Mouse (Mus musculus) heart, embryonic 10.5 days (tissue): ENCODE measurements around the gene Syt15. TPM values are rescaled to one million over a fixed set of nuclear protein-coding genes. Genes with fewer than 3 reads are reported as not detected.
A peak's percentile ranks its signal among the peaks of the same experiment; 100 is the strongest.

ENCODE experiments used
- DNase-seq: peaks from one replicate; pipeline ENCODE4 v3.0.0-alpha.2; 2017; ENCODE audit warnings: low spot score
- H3K27ac ChIP-seq: fragments of 300-500 bp; sonication (generic); 2 replicates; pipeline ENCODE4 v1.5.1; 2016; ENCODE audit warnings: mild to moderate bottlenecking
- H3K27me3 ChIP-seq: fragments of 300-500 bp; sonication (generic); 2 replicates; pipeline ENCODE4 v1.6.1; 2016; ENCODE audit warnings: mild to moderate bottlenecking; ENCODE audit not compliant: poor library complexity, insufficient read depth, severe bottlenecking
- H3K36me3 ChIP-seq: fragments of 300-500 bp; sonication (generic); 2 replicates; pipeline ENCODE4 v1.6.1; 2016; ENCODE audit warnings: mild to moderate bottlenecking, moderate library complexity
- H3K4me1 ChIP-seq: fragments of 300-500 bp; sonication (generic); 2 replicates; pipeline ENCODE4 v1.6.1; 2016; ENCODE audit warnings: mild to moderate bottlenecking
- H3K4me3 ChIP-seq: fragments of 300-500 bp; sonication (generic); 2 replicates; pipeline ENCODE4 v1.5.1; 2016; ENCODE audit warnings: mild to moderate bottlenecking, moderate library complexity
- H3K9me3 ChIP-seq: fragments of 300-500 bp; sonication (generic); 2 replicates; pipeline ENCODE4 v1.6.1; 2016; ENCODE audit warnings: mild to moderate bottlenecking, moderate library complexity
- WGBS: fragments of 180-500 bp; shearing (Covaris S2); methylation state at CpG from one replicate; pipeline ENCODE4 v1.1.7; 2016; 5-methylcytosine and 5-hydroxymethylcytosine counted together
- polyA plus RNA-seq: library from polyadenylated mRNA; unstranded; fragments of >200 nt; fragmentation: Nextera tagmentation; extraction: Ambion mirVana; gene quantifications from 2 replicates; pipeline ENCODE4 v1.2.1, GENCODE M21; 2016

The Syt15 gene
- 0.29 and 0.52 TPM in 2 replicates for polyA plus RNA-seq

GRCm38 (mm10) chr14:34219295-34219694 lies at the start of gene Syt15:
Syt15 (plus strand) TSS chr14:34219595.
- no peak for DNase-seq
- H3K9me3 ChIP-seq: no peaks in the 10 kb centered on the region
- peak within 1 kb of the TSS; percentile 59 for H3K27ac ChIP-seq
- 56% methylated on average over 6 of the region's 6 CpGs for WGBS
- H3K36me3 ChIP-seq: no peaks in the 10 kb centered on the region
- H3K27me3 ChIP-seq: peaks cover 65% of the 10 kb centered on the region
- peak within 1 kb of the TSS; percentile 55 for H3K4me3 ChIP-seq
- H3K4me1 ChIP-seq: peaks cover 8% of the 10 kb centered on the region

- H3K4me1 ChIP-seq: no peaks in the 10 kb centered on the region; the same call in 1 of the 2 replicates
- 50% methylated on average over 3 of the region's 3 CpGs for WGBS
- no peaks in the 10 kb centered on the region for H3K27me3 ChIP-seq
- no peak for DNase-seq
- H3K4me3 ChIP-seq: no peak overlapping the region
- H3K36me3 ChIP-seq: no peaks in the 10 kb centered on the region
- no peak overlapping the region for H3K27ac ChIP-seq
- H3K9me3 ChIP-seq: no peaks in the 10 kb centered on the region
Observed at GRCm38 (mm10) chr14:34171107-34171506, 48.3 kb upstream of the Syt15 start.

GRCm38 (mm10) chr14:34179351-34179750 lies 40.0 kb upstream of the Syt15 start:
- Histone ChIP-seq H3K27ac (no peak overlapping the region), H3K4me1 (no peaks in the 10 kb centered on the region), H3K27me3 (no peaks in the 10 kb centered on the region), H3K4me3 (no peak overlapping the region), H3K36me3 (no peaks in the 10 kb centered on the region), H3K9me3 (0 out of 2 replicates have a peak, but pooled peaks cover 3% of the 10 kb centered on the region)
- no peak for DNase-seq
- WGBS: 74% methylated on average over 3 of the region's 3 CpGs

GRCm38 (mm10) chr14:34183101-34183500 lies 36.3 kb upstream of the Syt15 start:
- Histone ChIP-seq H3K9me3 (0 out of 2 replicates have a peak, but pooled peaks cover 3% of the 10 kb centered on the region), H3K36me3 (no peaks in the 10 kb centered on the region), H3K4me1 (no peaks in the 10 kb centered on the region), H3K27me3 (0 out of 2 replicates have a peak, but pooled peaks cover 3% of the 10 kb centered on the region), H3K4me3 (no peak overlapping the region), H3K27ac (no peak overlapping the region)
- WGBS: 61% methylated on average over 1 of the region's 1 CpGs
- no peak for DNase-seq

- Histone ChIP-seq H3K36me3 (no peaks in the 10 kb centered on the region), H3K27me3 (0 out of 2 replicates have a peak, but pooled peaks cover 9% of the 10 kb centered on the region), H3K27ac (no peak overlapping the region), H3K4me3 (no peak overlapping the region), H3K9me3 (no peaks in the 10 kb centered on the region), H3K4me1 (peaks cover 12% of the 10 kb centered on the region; the same call in 1 of the 2 replicates)
- WGBS: 67% methylated on average over 5 of the region's 5 CpGs
- DNase-seq: no peak
Observed at GRCm38 (mm10) chr14:34188629-34189028, 30.8 kb upstream of the Syt15 start.

GRCm38 (mm10) chr14:34190361-34190760 lies 29.0 kb upstream of the Syt15 start:
- no peaks in the 10 kb centered on the region for H3K9me3 ChIP-seq
- H3K27me3 ChIP-seq: peaks cover 22% of the 10 kb centered on the region; the same call in 1 of the 2 replicates
- WGBS: 62% methylated on average over 7 of the region's 7 CpGs
- peak overlapping the region; percentile 29; the same call in 1 of the 2 replicates for H3K27ac ChIP-seq
- peaks cover 12% of the 10 kb centered on the region; the same call in 1 of the 2 replicates for H3K4me1 ChIP-seq
- no peaks in the 10 kb centered on the region for H3K36me3 ChIP-seq
- DNase-seq: peak; percentile 88
- no peak overlapping the region for H3K4me3 ChIP-seq

- Histone ChIP-seq H3K4me3 (no peak overlapping the region), H3K27me3 (peaks cover 26% of the 10 kb centered on the region; the same call in 1 of the 2 replicates), H3K4me1 (peaks cover 28% of the 10 kb centered on the region), H3K36me3 (no peaks in the 10 kb centered on the region), H3K9me3 (no peaks in the 10 kb centered on the region), H3K27ac (no peak overlapping the region)
- WGBS: 74% methylated on average over 4 of the region's 4 CpGs
- DNase-seq: no peak
Observed at GRCm38 (mm10) chr14:34193879-34194278, 25.5 kb upstream of the Syt15 start.

GRCm38 (mm10) chr14:34195466-34195865 lies 23.9 kb upstream of the Syt15 start:
- Histone ChIP-seq H3K36me3 (no peaks in the 10 kb centered on the region), H3K4me1 (peaks cover 29% of the 10 kb centered on the region), H3K27ac (no peak overlapping the region), H3K4me3 (no peak overlapping the region), H3K9me3 (no peaks in the 10 kb centered on the region), H3K27me3 (peaks cover 42% of the 10 kb centered on the region)
- no peak for DNase-seq
- 86% methylated on average over 15 of the region's 15 CpGs for WGBS

GRCm38 (mm10) chr14:34196706-34197105 lies 22.7 kb upstream of the Syt15 start:
- Histone ChIP-seq H3K36me3 (no peaks in the 10 kb centered on the region), H3K4me3 (no peak overlapping the region), H3K9me3 (no peaks in the 10 kb centered on the region), H3K27me3 (peaks cover 51% of the 10 kb centered on the region), H3K27ac (no peak overlapping the region), H3K4me1 (peaks cover 41% of the 10 kb centered on the region)
- DNase-seq: no peak
- WGBS: 53% methylated on average over 4 of the region's 4 CpGs

GRCm38 (mm10) chr14:34200738-34201230 lies 18.6 kb upstream of the Syt15 start:
- peaks cover 48% of the 10 kb centered on the region for H3K27me3 ChIP-seq
- no peaks in the 10 kb centered on the region for H3K9me3 ChIP-seq
- peak overlapping the region; percentile 84 for H3K4me3 ChIP-seq
- no peak for DNase-seq
- peak overlapping the region; percentile 59 for H3K27ac ChIP-seq
- peaks cover 29% of the 10 kb centered on the region for H3K4me1 ChIP-seq
- no peaks in the 10 kb centered on the region for H3K36me3 ChIP-seq
- WGBS: 5% methylated on average over 19 of the region's 19 CpGs

GRCm38 (mm10) chr14:34201231-34202035 lies 18.0 kb upstream of the Syt15 start, which contains the start of gene Gprin2:
Gprin2 (minus strand) TSS chr14:34201653.
- H3K4me1 ChIP-seq: peaks cover 23% of the 10 kb centered on the region; the same call in 1 of the 2 replicates
- no peak for DNase-seq
- no peaks in the 10 kb centered on the region for H3K36me3 ChIP-seq
- WGBS: 5% methylated on average over 33 of the region's 52 CpGs
- peak within 1 kb of the TSS; percentile 84 for H3K4me3 ChIP-seq
- no peaks in the 10 kb centered on the region for H3K9me3 ChIP-seq
- H3K27ac ChIP-seq: peak within 1 kb of the TSS; percentile 59
- H3K27me3 ChIP-seq: peaks cover 52% of the 10 kb centered on the region

GRCm38 (mm10) chr14:34207996-34208395 lies 11.4 kb upstream of the Syt15 start:
- Histone ChIP-seq H3K4me1 (no peaks in the 10 kb centered on the region; the same call in 1 of the 2 replicates), H3K36me3 (no peaks in the 10 kb centered on the region), H3K27me3 (peaks cover 12% of the 10 kb centered on the region), H3K4me3 (no peak overlapping the region), H3K27ac (no peak overlapping the region), H3K9me3 (no peaks in the 10 kb centered on the region)
- WGBS: 70% methylated on average over 6 of the region's 6 CpGs
- DNase-seq: no peak

GRCm38 (mm10) chr14:34208651-34209050 lies 10.7 kb upstream of the Syt15 start:
- no peaks in the 10 kb centered on the region for H3K36me3 ChIP-seq
- H3K4me1 ChIP-seq: no peaks in the 10 kb centered on the region; the same call in 1 of the 2 replicates
- H3K9me3 ChIP-seq: no peaks in the 10 kb centered on the region
- peaks cover 9% of the 10 kb centered on the region; the same call in 1 of the 2 replicates for H3K27me3 ChIP-seq
- WGBS: 40% methylated on average over 2 of the region's 2 CpGs
- H3K27ac ChIP-seq: no peak overlapping the region
- no peak for DNase-seq
- no peak overlapping the region for H3K4me3 ChIP-seq
